Mouse (Mus musculus): ENCODE measurements around the gene Spata25. TPM values are rescaled to one million over a fixed set of nuclear protein-coding genes. Genes with fewer than 3 reads are reported as not detected.
A peak's percentile ranks its signal among the peaks of the same experiment; 100 is the strongest.
"Not testable (repeated sequence)": the region's sequence is repeated elsewhere in the genome, so short reads cannot be mapped to it uniquely, and the experiment has no call there.

Gene Spata25
- polyA plus RNA-seq (2015; fragmentation: Nextera tagmentation; extraction: Ambion mirVana): not detected in 2 replicates

- no peaks in the 10 kb centered on the region for H3K27me3 ChIP-seq (replicated peaks)
- H3K9ac ChIP-seq: no peak within 1 kb of the TSS
- H3K9me3 ChIP-seq: no peaks in the 10 kb centered on the region
- H3K36me3 ChIP-seq: peaks cover 21% of the 10 kb centered on the region
- ATAC-seq: no peak
- H3K4me2 ChIP-seq (replicated peaks): no peak within 1 kb of the TSS
- no peak within 1 kb of the TSS for H3K4me3 ChIP-seq (replicated peaks)
- 84% methylated on average over 6 of the region's 6 CpGs for WGBS
- peaks cover 8% of the 10 kb centered on the region for H3K4me1 ChIP-seq (replicated peaks)
- no peak within 1 kb of the TSS for H3K27ac ChIP-seq
These were observed at the start of gene Spata25 for GRCm38 (mm10) chr2:164828437-164828836. TSS of gene Spata25 (minus strand) at chr2:164828537.

GRCm38 (mm10) chr2:164877376-164878215 lies 49.3 kb upstream of the Spata25 start:
- Histone ChIP-seq H3K4me3 (replicated peaks) (0 out of 2 replicates have a peak overlapping the region, but pooled peaks have one; percentile 91), H3K4me2 (replicated peaks) (peak overlapping the region; percentile 83), H3K27ac (peak overlapping the region; percentile 100; the same call in 1 of the 2 replicates)

GRCm38 (mm10) chr2:164875648-164876047 lies 47.3 kb upstream of the Spata25 start:
- WGBS: 42% methylated on average over 2 of the region's 2 CpGs
- not testable (repeated sequence) for H3K9me3 ChIP-seq; ATAC-seq; H3K4me3 ChIP-seq (replicated peaks); H3K9ac ChIP-seq; H3K36me3 ChIP-seq; H3K27me3 ChIP-seq (replicated peaks); H3K4me2 ChIP-seq (replicated peaks); H3K27ac ChIP-seq
- H3K4me1 ChIP-seq (replicated peaks): peaks cover 20% of the 10 kb centered on the region

More at GRCm38 (mm10) chr2:164877376-164878215, 49.3 kb upstream of the Spata25 start:
- not testable (repeated sequence) for H3K9ac ChIP-seq; H3K9me3 ChIP-seq; H3K27me3 ChIP-seq (replicated peaks); ATAC-seq; H3K36me3 ChIP-seq
- peaks cover 25% of the 10 kb centered on the region for H3K4me1 ChIP-seq (replicated peaks)
- 76% methylated on average over 11 of the region's 11 CpGs for whole genome bisulfite sequencing

- ATAC-seq: peak; percentile 17; the same call in 1 of the 2 replicates
- no peak overlapping the region for H3K4me3 ChIP-seq (replicated peaks)
- 17% methylated on average over 1 of the region's 1 CpGs for WGBS
- H3K27ac ChIP-seq: peak overlapping the region; percentile 79
- no peak overlapping the region; the same call in 1 of the 2 replicates for H3K4me2 ChIP-seq (replicated peaks)
- no peak overlapping the region for H3K9ac ChIP-seq
- no peaks in the 10 kb centered on the region for H3K9me3 ChIP-seq
- peaks cover 17% of the 10 kb centered on the region for H3K4me1 ChIP-seq (replicated peaks)
- no peaks in the 10 kb centered on the region for H3K27me3 ChIP-seq (replicated peaks)
- no peaks in the 10 kb centered on the region for H3K36me3 ChIP-seq
These were observed 46.0 kb upstream of the Spata25 start for GRCm38 (mm10) chr2:164874239-164874769.

GRCm38 (mm10) chr2:164873621-164874020 lies 45.3 kb upstream of the Spata25 start:
- ATAC-seq: no peak
- H3K4me3 ChIP-seq (replicated peaks): no peak overlapping the region
- WGBS: 48% methylated on average over 3 of the region's 3 CpGs
- H3K9ac ChIP-seq: no peak overlapping the region
- peaks cover 17% of the 10 kb centered on the region for H3K4me1 ChIP-seq (replicated peaks)
- no peaks in the 10 kb centered on the region for H3K36me3 ChIP-seq
- H3K27ac ChIP-seq: 0 out of 2 replicates have a peak overlapping the region, but pooled peaks have one; percentile 13
- no peak overlapping the region; the same call in 1 of the 2 replicates for H3K4me2 ChIP-seq (replicated peaks)
- no peaks in the 10 kb centered on the region for H3K9me3 ChIP-seq
- H3K27me3 ChIP-seq (replicated peaks): no peaks in the 10 kb centered on the region

- H3K4me3 ChIP-seq (replicated peaks): no peak overlapping the region
- no peak overlapping the region for H3K4me2 ChIP-seq (replicated peaks)
- peaks cover 19% of the 10 kb centered on the region for H3K4me1 ChIP-seq (replicated peaks)
- H3K27ac ChIP-seq: 0 out of 2 replicates have a peak overlapping the region, but pooled peaks have one; percentile 48
- H3K9me3 ChIP-seq: no peaks in the 10 kb centered on the region
- WGBS: 58% methylated on average over 6 of the region's 6 CpGs
- H3K9ac ChIP-seq: no peak overlapping the region
- ATAC-seq: peak; percentile 58
- H3K36me3 ChIP-seq: no peaks in the 10 kb centered on the region
- H3K27me3 ChIP-seq (replicated peaks): no peaks in the 10 kb centered on the region
These were observed 43.4 kb upstream of the Spata25 start for GRCm38 (mm10) chr2:164871602-164872303.

- Histone ChIP-seq H3K27me3 (replicated peaks) (no peaks in the 10 kb centered on the region), H3K36me3 (no peaks in the 10 kb centered on the region), H3K27ac (no peak overlapping the region), H3K9ac (no peak overlapping the region), H3K4me3 (replicated peaks) (no peak overlapping the region), H3K4me2 (replicated peaks) (no peak overlapping the region), H3K4me1 (replicated peaks) (peaks cover 9% of the 10 kb centered on the region), H3K9me3 (no peaks in the 10 kb centered on the region)
- no peak for ATAC-seq
- 49% methylated on average over 7 of the region's 7 CpGs for WGBS
These were observed 40.2 kb upstream of the Spata25 start for GRCm38 (mm10) chr2:164868491-164868890.

- WGBS: 92% methylated on average over 7 of the region's 7 CpGs
- no peak overlapping the region for H3K4me3 ChIP-seq (replicated peaks)
These were observed 39.2 kb upstream of the Spata25 start for GRCm38 (mm10) chr2:164867566-164867965.

GRCm38 (mm10) chr2:164866741-164867551 lies 38.6 kb upstream of the Spata25 start:
- 28% methylated on average over 16 of the region's 16 CpGs for WGBS
- Histone ChIP-seq H3K9ac (no peak overlapping the region), H3K27ac (peak overlapping the region; percentile 65), H3K4me1 (replicated peaks) (peaks cover 15% of the 10 kb centered on the region), H3K4me3 (replicated peaks) (no peak overlapping the region), H3K36me3 (no peaks in the 10 kb centered on the region), H3K4me2 (replicated peaks) (no peak overlapping the region), H3K9me3 (no peaks in the 10 kb centered on the region), H3K27me3 (replicated peaks) (no peaks in the 10 kb centered on the region)
- ATAC-seq: peak; percentile 23; the same call in 1 of the 2 replicates

More at GRCm38 (mm10) chr2:164867566-164867965, 39.2 kb upstream of the Spata25 start:
- no peaks in the 10 kb centered on the region for H3K36me3 ChIP-seq
- no peak overlapping the region for H3K4me2 ChIP-seq (replicated peaks)
- no peaks in the 10 kb centered on the region for H3K9me3 ChIP-seq
- peak overlapping the region; percentile 65 for H3K27ac ChIP-seq
- no peak for ATAC-seq
- H3K27me3 ChIP-seq (replicated peaks): no peaks in the 10 kb centered on the region
- H3K4me1 ChIP-seq (replicated peaks): peaks cover 14% of the 10 kb centered on the region
- no peak overlapping the region for H3K9ac ChIP-seq

- H3K36me3 ChIP-seq: no peaks in the 10 kb centered on the region
- no peak overlapping the region for H3K4me3 ChIP-seq (replicated peaks)
- H3K4me1 ChIP-seq (replicated peaks): peaks cover 27% of the 10 kb centered on the region
- ATAC-seq: no peak
- H3K9ac ChIP-seq: no peak overlapping the region
- no peaks in the 10 kb centered on the region for H3K9me3 ChIP-seq
- H3K4me2 ChIP-seq (replicated peaks): no peak overlapping the region
- no peak overlapping the region for H3K27ac ChIP-seq
- no peaks in the 10 kb centered on the region for H3K27me3 ChIP-seq (replicated peaks)
- WGBS: 64% methylated on average over 4 of the region's 4 CpGs
These were observed 36.3 kb upstream of the Spata25 start for GRCm38 (mm10) chr2:164864593-164864992.

- not testable (repeated sequence) for H3K9me3 ChIP-seq; H3K9ac ChIP-seq; H3K4me2 ChIP-seq (replicated peaks); ATAC-seq; H3K27me3 ChIP-seq (replicated peaks); H3K4me3 ChIP-seq (replicated peaks); H3K36me3 ChIP-seq
- 0 out of 2 replicates have a peak overlapping the region, but pooled peaks have one; percentile 83 for H3K27ac ChIP-seq
- WGBS: 95% methylated on average over 9 of the region's 9 CpGs
- H3K4me1 ChIP-seq (replicated peaks): peaks cover 32% of the 10 kb centered on the region
These were observed 35.1 kb upstream of the Spata25 start for GRCm38 (mm10) chr2:164863411-164863810.
